Mouse (Mus musculus): ENCODE data around the gene AW549877. TPM values are rescaled to one million over a fixed set of nuclear protein-coding genes. Genes with fewer than 3 reads are reported as not detected.

AW549877 gene
- polyA plus RNA-seq, 1 experiment from 2014 or later = 22.7 TPM

DNA sequence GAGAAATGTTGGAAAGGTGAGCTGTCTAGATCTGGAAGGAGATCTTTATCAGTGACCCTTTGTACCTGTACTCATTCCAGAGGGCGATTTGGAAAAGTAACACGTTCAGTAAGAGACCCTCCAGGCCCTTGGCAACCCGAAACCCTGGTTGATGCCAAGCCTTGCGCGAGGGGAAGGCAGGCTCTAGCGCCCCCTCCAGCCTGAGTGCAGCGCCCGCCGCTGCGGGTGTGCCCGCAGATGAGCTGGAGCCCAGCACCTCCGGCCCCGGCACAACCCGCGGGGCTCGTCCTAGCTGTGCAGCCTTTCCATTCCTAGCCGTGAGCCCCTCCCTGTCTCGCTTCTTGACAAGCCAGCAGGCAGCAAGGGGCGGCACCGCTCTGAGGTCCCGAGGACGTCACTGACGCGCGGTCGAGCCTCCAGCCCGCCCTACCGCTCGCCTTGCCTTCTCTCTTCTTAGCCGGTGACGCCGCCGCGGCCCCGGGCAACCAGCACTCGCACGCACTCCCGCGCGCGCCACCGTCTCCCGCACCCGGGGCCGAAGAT is 30.8 kb upstream of the AW549877 start, which contains the start of gene Oxct1:
Gene Oxct1 (plus strand): TSS at position 153 of the 543 bp plus-strand sequence.
- Histone ChIP-seq H3K27ac (ENCODE audit: low read length) (peak within 1 kb of the TSS; percentile 100), H3K9ac (ENCODE audit: low read length) (peak within 1 kb of the TSS; percentile 95), H3K27me3 (ENCODE audit: control insufficient read depth, insufficient read depth, low read length) (no peaks in the 10 kb centered on the region), H3K4me3 (ENCODE audit: low read length) (peak within 1 kb of the TSS; percentile 91), H3K9me3 (replicated peaks; ENCODE audit: control insufficient read depth, low read length) (no peaks in the 10 kb centered on the region), H3K4me1 (ENCODE audit: control insufficient read depth, insufficient read depth, low read length) (peaks cover 23% of the 10 kb centered on the region), H3K4me2 (ENCODE audit: low read depth, low read length) (peak within 1 kb of the TSS; percentile 78), H3K36me3 (ENCODE audit: control insufficient read depth, insufficient read depth) (no peaks in the 10 kb centered on the region)
- ATAC-seq (replicated peaks; ENCODE audit: extremely low read depth, insufficient read depth, low FRiP score) = peak; percentile 93
- WGBS = 1% methylated on average over 42 of the region's 45 CpGs

DNA sequence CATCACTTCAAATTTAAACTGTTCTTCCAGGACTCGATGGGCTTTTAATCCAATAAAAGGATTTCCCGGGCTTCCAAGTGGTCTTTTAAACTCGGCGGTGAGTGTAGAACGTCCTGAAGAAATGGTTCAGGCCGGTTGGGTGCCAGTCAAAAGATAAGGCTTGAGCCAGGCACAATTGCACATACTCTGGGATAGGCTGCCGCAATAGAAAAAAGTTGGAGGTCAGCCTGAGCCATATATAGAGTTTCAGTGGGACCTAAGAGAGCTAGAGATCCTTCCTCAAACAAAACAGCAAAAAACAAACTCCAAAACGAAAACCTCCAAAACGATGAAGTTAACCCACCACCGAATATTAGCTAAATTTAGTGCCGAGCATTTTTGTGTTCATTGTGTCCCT is 30.0 kb upstream of the AW549877 start:
- Histone ChIP-seq H3K4me1 (ENCODE audit: control insufficient read depth, insufficient read depth, low read length) (peaks cover 23% of the 10 kb centered on the region), H3K4me3 (ENCODE audit: low read length) (peak overlapping the region; percentile 91), H3K9me3 (replicated peaks; ENCODE audit: control insufficient read depth, low read length) (no peaks in the 10 kb centered on the region), H3K4me2 (ENCODE audit: low read depth, low read length) (peak overlapping the region; percentile 78), H3K27me3 (ENCODE audit: control insufficient read depth, insufficient read depth, low read length) (no peaks in the 10 kb centered on the region), H3K9ac (ENCODE audit: low read length) (peak overlapping the region; percentile 95), H3K36me3 (ENCODE audit: control insufficient read depth, insufficient read depth) (no peaks in the 10 kb centered on the region), H3K27ac (ENCODE audit: low read length) (peak overlapping the region; percentile 100)
- no peak for ATAC-seq (replicated peaks; ENCODE audit: extremely low read depth, insufficient read depth, low FRiP score)
- 37% methylated on average over 11 of the region's 11 CpGs for WGBS

DNA sequence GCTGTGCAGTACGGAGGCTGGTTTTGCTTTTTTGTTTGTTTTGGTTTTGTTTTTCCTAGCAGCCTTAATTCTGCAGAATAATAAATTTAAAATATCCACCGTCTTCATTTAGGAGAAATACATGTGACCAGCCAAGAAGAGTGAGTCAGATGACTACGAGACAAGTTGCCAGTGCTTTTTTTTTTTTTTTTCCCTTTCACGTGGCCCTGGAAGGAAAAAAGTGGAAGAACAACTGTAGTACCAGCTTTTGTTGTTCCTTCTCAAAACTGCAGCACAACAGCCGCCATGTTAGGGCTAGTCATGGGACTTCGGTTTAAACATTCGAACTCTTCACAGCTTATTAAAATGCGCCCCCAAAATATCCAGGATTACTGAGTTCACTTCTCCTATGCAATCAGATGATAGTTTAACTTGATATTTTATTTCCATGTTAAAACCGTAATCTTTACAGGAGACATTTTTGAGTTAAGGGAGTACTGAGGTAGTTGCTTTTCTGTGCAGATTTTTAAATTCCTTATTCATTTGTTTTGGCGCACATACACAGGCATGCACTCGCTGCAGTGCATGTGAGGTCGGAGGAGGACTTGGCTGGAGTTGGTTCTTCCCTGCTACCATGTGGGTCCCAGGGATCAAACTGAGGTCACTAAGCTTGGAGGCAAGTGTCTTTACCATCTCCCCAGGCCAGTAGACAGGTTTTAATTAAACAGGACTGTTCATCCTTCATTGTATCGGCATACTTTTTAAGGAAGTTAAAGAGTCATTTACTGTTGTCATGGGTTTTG is 29.4 kb upstream of the AW549877 start:
- peak overlapping the region; percentile 100 for H3K27ac ChIP-seq (ENCODE audit: low read length)
- peak overlapping the region; percentile 78 for H3K4me2 ChIP-seq (ENCODE audit: low read depth, low read length)
- H3K9ac ChIP-seq (ENCODE audit: low read length) = no peak overlapping the region
- no peak for ATAC-seq (replicated peaks; ENCODE audit: extremely low read depth, insufficient read depth, low FRiP score)
- H3K9me3 ChIP-seq (replicated peaks; ENCODE audit: control insufficient read depth, low read length) = no peaks in the 10 kb centered on the region
- WGBS = 76% methylated on average over 13 of the region's 13 CpGs
- no peaks in the 10 kb centered on the region for H3K27me3 ChIP-seq (ENCODE audit: control insufficient read depth, insufficient read depth, low read length)
- no peaks in the 10 kb centered on the region for H3K36me3 ChIP-seq (ENCODE audit: control insufficient read depth, insufficient read depth)
- H3K4me1 ChIP-seq (ENCODE audit: control insufficient read depth, insufficient read depth, low read length) = peaks cover 23% of the 10 kb centered on the region
- no peak overlapping the region for H3K4me3 ChIP-seq (ENCODE audit: low read length)

DNA sequence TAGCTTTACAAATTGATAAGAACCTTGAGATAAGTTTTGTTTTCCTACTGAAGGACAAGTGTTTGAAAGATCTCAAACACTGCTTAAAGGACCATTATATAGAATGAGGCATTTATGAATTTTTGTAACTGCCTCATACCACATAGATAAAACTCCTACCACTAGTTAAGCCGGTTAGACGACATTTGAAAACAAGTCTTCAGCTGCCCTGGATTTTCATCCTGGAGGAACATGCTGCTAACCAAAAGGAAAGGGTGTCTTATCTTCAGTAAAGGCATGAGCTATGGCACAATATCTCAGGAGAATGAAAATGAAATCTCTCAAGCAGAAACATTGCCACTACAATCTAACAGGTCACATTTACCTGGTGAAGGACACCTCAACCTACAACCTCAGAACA is 28.2 kb upstream of the AW549877 start:
- H3K9ac ChIP-seq (ENCODE audit: low read length) = no peak overlapping the region
- H3K27me3 ChIP-seq (ENCODE audit: control insufficient read depth, insufficient read depth, low read length) = no peaks in the 10 kb centered on the region
- no peak for ATAC-seq (replicated peaks; ENCODE audit: extremely low read depth, insufficient read depth, low FRiP score)
- 71% methylated on average over 2 of the region's 2 CpGs for WGBS
- no peaks in the 10 kb centered on the region for H3K9me3 ChIP-seq (replicated peaks; ENCODE audit: control insufficient read depth, low read length)
- H3K36me3 ChIP-seq (ENCODE audit: control insufficient read depth, insufficient read depth) = no peaks in the 10 kb centered on the region
- peaks cover 23% of the 10 kb centered on the region for H3K4me1 ChIP-seq (ENCODE audit: control insufficient read depth, insufficient read depth, low read length)
- H3K4me2 ChIP-seq (ENCODE audit: low read depth, low read length) = no peak overlapping the region
- H3K27ac ChIP-seq (ENCODE audit: low read length) = no peak overlapping the region
- no peak overlapping the region for H3K4me3 ChIP-seq (ENCODE audit: low read length)

DNA sequence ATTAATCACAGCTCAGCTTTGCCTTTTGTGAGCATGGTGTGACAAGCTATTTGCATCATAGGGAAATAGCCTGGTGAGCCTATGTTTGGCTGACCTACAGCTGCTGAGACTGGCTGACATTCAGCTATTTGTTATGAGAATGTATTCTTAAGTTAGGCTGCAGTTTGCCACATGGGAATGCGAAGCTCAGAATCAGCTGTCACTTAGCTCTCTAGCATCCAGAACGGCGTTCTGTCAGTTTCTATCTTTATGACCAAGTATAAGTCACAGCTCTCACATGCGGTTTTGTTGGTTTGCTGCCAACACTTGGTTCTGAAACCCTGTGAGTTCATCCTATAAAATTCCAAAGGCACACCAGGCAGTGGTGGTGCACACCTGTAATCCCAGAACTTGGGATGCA is 25.2 kb upstream of the AW549877 start:
- H3K4me1 ChIP-seq (ENCODE audit: control insufficient read depth, insufficient read depth, low read length) = peaks cover 12% of the 10 kb centered on the region
- no peak overlapping the region for H3K4me3 ChIP-seq (ENCODE audit: low read length)
- H3K27me3 ChIP-seq (ENCODE audit: control insufficient read depth, insufficient read depth, low read length) = no peaks in the 10 kb centered on the region
- no peak overlapping the region for H3K4me2 ChIP-seq (ENCODE audit: low read depth, low read length)
- ATAC-seq (replicated peaks; ENCODE audit: extremely low read depth, insufficient read depth, low FRiP score) = peak; percentile 49
- no peaks in the 10 kb centered on the region for H3K9me3 ChIP-seq (replicated peaks; ENCODE audit: control insufficient read depth, low read length)
- 35% methylated on average over 4 of the region's 4 CpGs for WGBS
- no peaks in the 10 kb centered on the region for H3K36me3 ChIP-seq (ENCODE audit: control insufficient read depth, insufficient read depth)
- H3K27ac ChIP-seq (ENCODE audit: low read length) = 0 out of 2 replicates have a peak overlapping the region, but pooled peaks have one; percentile 46
- no peak overlapping the region for H3K9ac ChIP-seq (ENCODE audit: low read length)

DNA sequence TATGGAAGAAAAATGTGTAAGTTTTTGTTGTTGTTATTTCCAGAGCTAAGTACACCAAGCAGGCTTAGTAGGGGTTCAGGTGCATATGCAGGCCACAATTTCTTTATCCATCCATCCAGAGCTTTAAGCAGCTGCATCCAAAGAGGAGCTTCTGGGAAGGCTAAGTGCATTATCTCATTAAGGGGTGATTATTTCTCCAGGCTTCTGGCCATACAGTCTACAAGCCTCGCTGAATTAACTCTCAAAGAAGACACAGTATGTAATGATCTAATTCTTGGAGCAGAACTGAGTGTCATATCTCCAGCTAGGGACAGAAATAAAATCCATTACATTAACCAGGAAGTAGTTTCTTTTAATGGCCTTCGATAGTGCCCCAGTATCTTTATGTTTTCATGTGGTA is 18.3 kb upstream of the AW549877 start:
- Histone ChIP-seq H3K4me1 (ENCODE audit: control insufficient read depth, insufficient read depth, low read length) (no peaks in the 10 kb centered on the region), H3K4me3 (ENCODE audit: low read length) (no peak overlapping the region), H3K9ac (ENCODE audit: low read length) (no peak overlapping the region), H3K36me3 (ENCODE audit: control insufficient read depth, insufficient read depth) (no peaks in the 10 kb centered on the region), H3K4me2 (ENCODE audit: low read depth, low read length) (no peak overlapping the region), H3K27me3 (ENCODE audit: control insufficient read depth, insufficient read depth, low read length) (no peaks in the 10 kb centered on the region), H3K27ac (ENCODE audit: low read length) (no peak overlapping the region), H3K9me3 (replicated peaks; ENCODE audit: control insufficient read depth, low read length) (no peaks in the 10 kb centered on the region)
- ATAC-seq (replicated peaks; ENCODE audit: extremely low read depth, insufficient read depth, low FRiP score) = no peak
- WGBS = 62% methylated on average over 2 of the region's 2 CpGs

DNA sequence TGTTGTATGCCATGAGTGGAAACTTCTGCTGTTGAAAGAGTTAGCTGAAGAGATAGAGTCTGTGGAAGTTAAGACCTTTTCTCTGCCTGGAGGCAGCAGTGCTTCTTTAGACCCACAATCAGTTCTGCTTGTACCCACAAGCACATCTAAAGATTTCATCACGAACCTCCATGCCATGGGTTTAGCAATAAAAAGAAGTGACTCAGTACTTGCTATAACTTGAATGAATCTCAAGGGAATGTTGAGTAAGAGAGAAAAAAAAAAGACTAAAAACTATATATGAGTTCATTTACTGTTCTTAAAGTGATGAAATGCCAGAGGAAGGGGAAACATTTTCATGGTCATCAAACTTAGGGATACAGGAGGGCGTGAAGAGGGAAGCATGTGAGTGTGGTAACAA is 5.0 kb upstream of the AW549877 start:
- Histone ChIP-seq H3K4me2 (ENCODE audit: low read depth, low read length) (no peak overlapping the region), H3K27me3 (ENCODE audit: control insufficient read depth, insufficient read depth, low read length) (no peaks in the 10 kb centered on the region), H3K9ac (ENCODE audit: low read length) (no peak overlapping the region), H3K4me3 (ENCODE audit: low read length) (no peak overlapping the region), H3K4me1 (ENCODE audit: control insufficient read depth, insufficient read depth, low read length) (peaks cover 6% of the 10 kb centered on the region), H3K9me3 (replicated peaks; ENCODE audit: control insufficient read depth, low read length) (peaks cover 7% of the 10 kb centered on the region), H3K27ac (ENCODE audit: low read length) (no peak overlapping the region), H3K36me3 (ENCODE audit: control insufficient read depth, insufficient read depth) (no peaks in the 10 kb centered on the region)
- WGBS = 64% methylated on average over 2 of the region's 2 CpGs
- ATAC-seq (replicated peaks; ENCODE audit: extremely low read depth, insufficient read depth, low FRiP score) = no peak

DNA sequence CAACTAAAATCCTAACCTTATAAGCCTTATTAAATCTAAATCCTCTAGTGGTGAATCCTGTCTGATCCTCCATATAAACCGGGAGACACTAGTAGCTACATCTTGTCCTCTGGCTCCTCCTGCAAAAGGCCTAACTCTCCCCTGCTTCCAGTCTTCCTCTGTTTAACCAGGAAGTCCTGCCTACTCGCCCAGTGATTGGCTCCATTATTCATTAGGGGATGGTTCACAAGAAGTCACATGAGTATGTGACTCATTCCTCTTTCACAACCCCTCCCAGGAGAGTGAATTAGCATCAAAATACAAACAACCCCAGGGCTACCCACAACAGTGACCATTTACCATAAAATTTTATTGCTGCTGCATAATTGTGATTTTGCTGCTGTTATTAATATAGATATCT is 3.6 kb upstream of the AW549877 start:
- peaks cover 10% of the 10 kb centered on the region for H3K4me1 ChIP-seq (ENCODE audit: control insufficient read depth, insufficient read depth, low read length)
- H3K4me2 ChIP-seq (ENCODE audit: low read depth, low read length) = no peak overlapping the region
- H3K27ac ChIP-seq (ENCODE audit: low read length) = no peak overlapping the region
- WGBS = 63% methylated on average over 2 of the region's 2 CpGs
- H3K27me3 ChIP-seq (ENCODE audit: control insufficient read depth, insufficient read depth, low read length) = no peaks in the 10 kb centered on the region
- H3K9me3 ChIP-seq (replicated peaks; ENCODE audit: control insufficient read depth, low read length) = no peaks in the 10 kb centered on the region
- H3K9ac ChIP-seq (ENCODE audit: low read length) = no peak overlapping the region
- H3K36me3 ChIP-seq (ENCODE audit: control insufficient read depth, insufficient read depth) = no peaks in the 10 kb centered on the region
- ATAC-seq (replicated peaks; ENCODE audit: extremely low read depth, insufficient read depth, low FRiP score) = no peak
- no peak overlapping the region for H3K4me3 ChIP-seq (ENCODE audit: low read length)

DNA sequence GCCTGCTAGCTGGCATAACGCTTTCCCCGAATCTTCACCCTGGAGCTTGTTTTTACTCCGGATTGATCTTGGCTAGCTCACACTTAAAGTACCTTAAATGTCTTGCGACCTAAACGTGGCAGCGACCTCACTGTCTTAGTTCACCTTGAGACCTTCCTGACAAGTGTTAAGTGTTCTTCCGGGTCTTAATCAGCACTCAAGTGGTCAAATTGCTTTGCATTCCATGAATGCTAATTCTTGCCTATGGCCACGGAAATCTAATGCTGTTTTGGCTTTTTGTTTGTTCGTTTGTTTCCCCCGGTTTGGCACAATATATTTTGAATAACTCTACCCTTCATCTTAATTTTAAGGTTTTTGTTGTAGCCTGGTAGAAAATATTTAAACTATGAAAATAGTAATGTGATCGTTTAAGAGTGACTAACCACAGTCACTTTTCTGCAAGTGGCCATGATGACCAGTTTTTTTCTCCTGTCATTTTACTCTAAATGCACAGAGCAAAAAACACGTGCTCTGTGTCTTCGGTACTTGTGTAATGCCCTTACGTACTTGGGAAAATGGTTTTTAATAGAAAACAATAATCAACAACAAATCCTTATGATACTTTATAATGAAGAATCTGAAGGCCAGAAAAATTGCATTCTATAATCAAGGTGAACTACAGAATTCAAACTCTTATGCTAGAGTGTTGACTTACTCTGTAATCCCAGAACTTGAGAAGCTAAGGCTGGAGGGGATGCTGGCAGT is 895 bp upstream of the AW549877 start:
- peak overlapping the region; percentile 98 for H3K27ac ChIP-seq (ENCODE audit: low read length)
- peak overlapping the region; percentile 81 for H3K9ac ChIP-seq (ENCODE audit: low read length)
- peak overlapping the region; percentile 64 for H3K4me3 ChIP-seq (ENCODE audit: low read length)
- peak; percentile 2; the same call in 1 of the 2 replicates for ATAC-seq (replicated peaks; ENCODE audit: extremely low read depth, insufficient read depth, low FRiP score)
- H3K9me3 ChIP-seq (replicated peaks; ENCODE audit: control insufficient read depth, low read length) = no peaks in the 10 kb centered on the region
- WGBS = 18% methylated on average over 14 of the region's 14 CpGs
- H3K27me3 ChIP-seq (ENCODE audit: control insufficient read depth, insufficient read depth, low read length) = no peaks in the 10 kb centered on the region
- peaks cover 15% of the 10 kb centered on the region for H3K4me1 ChIP-seq (ENCODE audit: control insufficient read depth, insufficient read depth, low read length)
- peaks cover 7% of the 10 kb centered on the region for H3K36me3 ChIP-seq (ENCODE audit: control insufficient read depth, insufficient read depth)
- peak overlapping the region; percentile 88 for H3K4me2 ChIP-seq (ENCODE audit: low read depth, low read length)
